Mouse (Mus musculus) MEL (cell line): ENCODE results near the gene Ppp1ca. TPM values are rescaled to one million over a fixed set of nuclear protein-coding genes. Genes with fewer than 3 reads are reported as not detected.

ENCODE experiments used
- DNase-seq: peaks from one replicate; pipeline ENCODE4 v3.0.0; 2011; ENCODE audit warnings: low read depth, low spot score
- H3K27ac ChIP-seq: 2 replicates; pipeline ENCODE4 v1.5.1; 2012; ENCODE audit warnings: low read depth, mild to moderate bottlenecking, control low read depth, low read length, moderate library complexity; ENCODE audit not compliant: control insufficient read depth
- H3K27me3 ChIP-seq, 2 experiments: fragments of 150-350 bp in 1 of 2; sonication (generic) in 1 of 2; 2 replicates each; pipeline ENCODE4 v1.6.1; 2012; ENCODE audit warnings: low read length in 2 of 2, mild to moderate bottlenecking in 2 of 2, improper control_type of control experiment in 1 of 2, moderate library complexity in 1 of 2; ENCODE audit not compliant: insufficient read depth in 2 of 2, control insufficient read depth in 1 of 2
- H3K36me3 ChIP-seq, 2 experiments: 2 replicates each; pipeline ENCODE4 v1.6.1; 2012 to 2014; ENCODE audit warnings: low read length in 2 of 2, improper control_type of control experiment in 1 of 2, inconsistent platforms in 1 of 2, mild to moderate bottlenecking in 1 of 2; ENCODE audit not compliant: insufficient read depth in 2 of 2, control insufficient read depth in 1 of 2
- H3K4me1 ChIP-seq, 2 experiments: fragments of 150-350 bp in 1 of 2; sonication (generic) in 1 of 2; 2 replicates each; pipeline ENCODE4 v1.6.1; 2012; ENCODE audit warnings: low read length in 2 of 2, improper control_type of control experiment in 1 of 2, mild to moderate bottlenecking in 1 of 2; ENCODE audit not compliant: insufficient read depth in 2 of 2, control insufficient read depth in 1 of 2
- H3K4me3 ChIP-seq, 2 experiments: fragments of 150-350 bp in 1 of 2; sonication (generic) in 1 of 2; 2 replicates each; pipeline ENCODE4 v1.5.1; 2012; ENCODE audit warnings: low read depth in 2 of 2, low read length in 2 of 2, mild to moderate bottlenecking in 2 of 2, moderate library complexity in 2 of 2, control low read depth in 1 of 2, improper control_type of control experiment in 1 of 2; ENCODE audit not compliant: control insufficient read depth in 1 of 2, insufficient read depth in 1 of 2
- H3K79me2 ChIP-seq: 2 replicates; pipeline ENCODE4 v1.6.1; 2012; ENCODE audit warnings: mild to moderate bottlenecking, low read length, moderate library complexity; ENCODE audit not compliant: control insufficient read depth, poor library complexity, insufficient read depth
- H3K9ac ChIP-seq: 2 replicates; pipeline ENCODE4 v1.6.1; 2012; ENCODE audit warnings: low read depth, mild to moderate bottlenecking, control low read depth, low read length, moderate library complexity; ENCODE audit not compliant: control insufficient read depth, poor library complexity, severe bottlenecking
- H3K9me3 ChIP-seq: fragments of 150-350 bp; sonication (generic); replicated peaks from 2 replicates; pipeline ENCODE4 v1.6.1; 2012; ENCODE audit warnings: mild to moderate bottlenecking, low read length, improper control_type of control experiment, moderate library complexity; ENCODE audit not compliant: insufficient read depth
- CTCF ChIP-seq, 3 experiments: IDR thresholded peaks in 2 of 3; conservative IDR thresholded peaks in 1 of 3; 2 replicates each; pipeline ENCODE4 v1.5.1; 2011 to 2012; ENCODE audit warnings: low read length in 3 of 3, low read depth in 2 of 3, mild to moderate bottlenecking in 2 of 3, improper control_type of control experiment in 1 of 3, inconsistent platforms in 1 of 3, mixed read lengths in 1 of 3, moderate library complexity in 1 of 3; ENCODE audit not compliant: control insufficient read depth in 1 of 3, insufficient read depth in 1 of 3, poor library complexity in 1 of 3, severe bottlenecking in 1 of 3
- E2F4 ChIP-seq: IDR thresholded peaks from 2 replicates; pipeline ENCODE4 v1.6.1; 2011; ENCODE audit warnings: low read depth, low read length, improper control_type of control experiment, borderline replicate concordance
- ELF1 ChIP-seq: IDR thresholded peaks from 2 replicates; pipeline ENCODE4 v1.6.1; 2014; ENCODE audit warnings: low read depth, mild to moderate bottlenecking, inconsistent platforms, low read length, improper control_type of control experiment, moderate library complexity
- EP300 ChIP-seq, 2 experiments: IDR thresholded peaks; 2 replicates each; pipeline ENCODE4 v1.6.1; 2011; ENCODE audit warnings: improper control_type of control experiment in 2 of 2, low read length in 2 of 2, low read depth in 1 of 2, mild to moderate bottlenecking in 1 of 2
- GABPA ChIP-seq: IDR thresholded peaks from 2 replicates; pipeline ENCODE4 v1.6.1; 2012; ENCODE audit warnings: low read depth, mild to moderate bottlenecking, inconsistent platforms, low read length, improper control_type of control experiment, moderate library complexity
- HCFC1 ChIP-seq: IDR thresholded peaks from 2 replicates; pipeline ENCODE4 v1.6.1; 2012; ENCODE audit warnings: low read depth, mild to moderate bottlenecking, inconsistent platforms, low read length, improper control_type of control experiment, moderate library complexity
- MXI1 ChIP-seq: IDR thresholded peaks from 2 replicates; pipeline ENCODE4 v1.6.1; 2011; ENCODE audit warnings: mild to moderate bottlenecking, low read depth, low read length, improper control_type of control experiment
- MYB ChIP-seq: IDR thresholded peaks from 2 replicates; pipeline ENCODE4 v1.6.1; 2011; ENCODE audit warnings: mild to moderate bottlenecking, low read depth, low read length, improper control_type of control experiment
- NRF1 ChIP-seq: IDR thresholded peaks from 2 replicates; pipeline ENCODE4 v1.6.1; 2014; ENCODE audit warnings: low read depth, mild to moderate bottlenecking, inconsistent platforms, low read length, improper control_type of control experiment, moderate library complexity; ENCODE audit not compliant: poor library complexity, insufficient read depth, severe bottlenecking
- POLR2AphosphoS2 ChIP-seq: IDR thresholded peaks from 2 replicates; pipeline ENCODE4 v1.6.1; 2011; ENCODE audit warnings: low read length, improper control_type of control experiment
- RAD21 ChIP-seq: IDR thresholded peaks from 2 replicates; pipeline ENCODE4 v1.6.1; 2011; ENCODE audit warnings: mild to moderate bottlenecking, low read depth, low read length, improper control_type of control experiment
- SIN3A ChIP-seq: IDR thresholded peaks from 2 replicates; pipeline ENCODE4 v1.6.1; 2012; ENCODE audit warnings: low read length, improper control_type of control experiment, inconsistent platforms
- SMC3 ChIP-seq: IDR thresholded peaks from 2 replicates; pipeline ENCODE4 v1.6.1; 2011; ENCODE audit warnings: low read depth, low read length, improper control_type of control experiment
- TAL1 ChIP-seq: IDR thresholded peaks from 2 replicates; pipeline ENCODE4 v1.6.1; 2012; ENCODE audit warnings: mild to moderate bottlenecking, inconsistent platforms, low read length, moderate library complexity, mixed read lengths
- USF2 ChIP-seq, 2 experiments: IDR thresholded peaks; 2 replicates each; pipeline ENCODE4 v1.6.1; 2011 to 2012; ENCODE audit warnings: improper control_type of control experiment in 2 of 2, low read length in 2 of 2, borderline replicate concordance in 1 of 2, inconsistent platforms in 1 of 2, low read depth in 1 of 2, mild to moderate bottlenecking in 1 of 2; ENCODE audit not compliant: insufficient read depth in 1 of 2
- ZNF384 ChIP-seq: IDR thresholded peaks from 2 replicates; pipeline ENCODE4 v1.6.1; 2012; ENCODE audit warnings: low read depth, mild to moderate bottlenecking, inconsistent platforms, low read length, improper control_type of control experiment
- polyA plus RNA-seq, 2 experiments: library from polyadenylated mRNA; stranded (reverse) in 1 of 2; unstranded in 1 of 2; fragments of >175 nt in 1 of 2; fragments of >200 nt in 1 of 2; gene quantifications; 2 replicates each; pipeline versions ENCODE4 v1.2.1 to v1.2.4; 2012; ENCODE audit warnings: low replicate concordance in 2 of 2, low read depth in 1 of 2; ENCODE audit not compliant: insufficient read length in 2 of 2, insufficient read depth in 1 of 2, missing spikeins in 1 of 2
- total RNA-seq: library from RNA; depleted of rRNA; stranded (reverse); fragments of 300-350 nt; gene quantifications from 2 replicates; pipeline ENCODE4 v1.2.3, GENCODE M21; 2012

The Ppp1ca gene
- total and polyA plus RNA-seq, 3 experiments = 453 to 505 (median 455) TPM

GRCm38 (mm10) chr19:4231253-4232185 lies 39.7 kb downstream of the Ppp1ca start, which contains the start of gene Pold4 (continued):
- no peak for TF ChIP-seq GABPA
- peak; percentile 71 for TF ChIP-seq SIN3A
- no peak for TF ChIP-seq USF2 (IDR thresholded peaks at IDR 0.05; ENCODE audit: borderline replicate concordance in 1 of 2, insufficient read depth in 1 of 2, low read depth in 1 of 2, low read length in 2 of 2)
- no peak for TF ChIP-seq CTCF (IDR thresholded peaks at IDR 0.05 in 2 of 3, conservative IDR thresholded peaks at IDR 0.05 in 1 of 3; ENCODE audit: control insufficient read depth in 1 of 3, insufficient read depth in 1 of 3, low read depth in 2 of 3, low read length in 3 of 3, poor library complexity in 1 of 3, severe bottlenecking in 1 of 3)
- TF ChIP-seq SMC3 = no peak
- TF ChIP-seq RAD21 = no peak
- 0 out of 2 replicates have a peak, but pooled peaks have one; percentile 37 for TF ChIP-seq E2F4
- no peak for TF ChIP-seq MYB
- TF ChIP-seq EP300 (IDR thresholded peaks at IDR 0.05; ENCODE audit: low read depth in 1 of 2, low read length in 2 of 2) = peak in 1 of 2 experiments; percentile 58; a peak in 1 of 4 replicates
- no peak for TF ChIP-seq ZNF384
- peak; percentile 19; the same call in 1 of the 2 replicates for TF ChIP-seq NRF1
- TF ChIP-seq POLR2AphosphoS2 = peak; percentile 83
- TF ChIP-seq HCFC1 = peak; percentile 78
- peak; percentile 53 for TF ChIP-seq MXI1

GRCm38 (mm10) chr19:4232186-4232572 lies 40.3 kb downstream of the Ppp1ca start:
- H3K9me3 ChIP-seq = no peaks in the 10 kb centered on the region
- TF ChIP-seq ELF1 (no peak), TAL1 (no peak)
- peaks cover 2 to 29% of the 10 kb centered on the region in 2 experiments; a peak in 3 of 4 replicates for H3K4me1 ChIP-seq
- peak; percentile 80 for DNase-seq
- no peaks in the 10 kb centered on the region for H3K27me3 ChIP-seq
- peak overlapping the region; percentile 71 for H3K9ac ChIP-seq
- peaks cover 2% of the 10 kb centered on the region; the same call in 1 of the 2 replicates for H3K79me2 ChIP-seq
- H3K4me3 ChIP-seq = peak overlapping the region; percentile 71 to 93
- peak overlapping the region; percentile 52 for H3K27ac ChIP-seq
- peaks cover 0 to 11% of the 10 kb centered on the region in 2 experiments; a peak in 2 of 4 replicates for H3K36me3 ChIP-seq
